Mouse (Mus musculus): ENCODE data around the gene Diablo. TPM values are rescaled to one million over a fixed set of nuclear protein-coding genes. Genes with fewer than 3 reads are reported as not detected.
A peak's percentile ranks its signal among the peaks of the same experiment; 100 is the strongest.
"Not testable (repeated sequence)": the region's sequence is repeated elsewhere in the genome, so short reads cannot be mapped to it uniquely, and the experiment has no call there.

Gene Diablo
- polyA plus RNA-seq, 1 experiment from 2014 or later: 125 TPM

- H3K4me2 ChIP-seq (replicated peaks; ENCODE audit: low read depth, low read length): no peak overlapping the region
- no peaks in the 10 kb centered on the region for H3K27me3 ChIP-seq (ENCODE audit: insufficient read depth, low read length)
- WGBS: 80% methylated on average over 7 of the region's 7 CpGs
- H3K27ac ChIP-seq (ENCODE audit: low read length): no peak overlapping the region
- no peaks in the 10 kb centered on the region for H3K9me3 ChIP-seq (ENCODE audit: low read length)
- peaks cover 41% of the 10 kb centered on the region for H3K36me3 ChIP-seq (ENCODE audit: insufficient read depth, low read length)
- no peak overlapping the region for H3K4me3 ChIP-seq (ENCODE audit: low read length)
- H3K4me1 ChIP-seq (ENCODE audit: insufficient read depth, low read length): peaks cover 5% of the 10 kb centered on the region; the same call in 1 of the 2 replicates
- no peak overlapping the region for H3K9ac ChIP-seq (replicated peaks; ENCODE audit: low read length)
- ATAC-seq (ENCODE audit: low FRiP score, low TSS enrichment): no peak
Measured at GRCm38 (mm10) chr5:123528641-123529040, 4.7 kb upstream of the Diablo start.

- no peak overlapping the region for H3K27ac ChIP-seq (ENCODE audit: low read length)
- H3K27me3 ChIP-seq (ENCODE audit: insufficient read depth, low read length): no peaks in the 10 kb centered on the region
Measured at GRCm38 (mm10) chr5:123525916-123526495, 2.0 kb upstream of the Diablo start.

DNA sequence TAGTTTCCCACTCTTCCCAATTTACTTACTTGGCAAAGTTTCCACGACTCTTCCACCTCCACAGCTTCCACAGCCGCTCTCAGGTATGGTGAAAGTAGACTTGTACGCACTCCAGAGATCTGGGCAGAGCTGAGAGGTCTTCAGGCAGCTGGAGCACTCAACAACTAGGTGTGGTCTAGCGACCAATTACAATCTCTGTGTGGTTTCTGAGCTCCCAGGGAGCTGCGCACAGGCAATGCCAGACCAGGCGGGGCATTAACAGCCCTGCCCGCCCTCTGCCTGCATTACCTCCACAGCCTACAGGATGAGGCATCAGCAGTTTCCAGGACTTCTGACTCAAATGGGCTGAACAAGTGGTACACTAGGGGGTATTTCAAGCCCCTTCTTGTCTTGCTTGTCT lies 1.3 kb upstream of the Diablo start, which contains the start of gene Gm49027:
TSS of gene Gm49027 (minus strand) at position 208 of the 400 bp plus-strand sequence.
- Histone ChIP-seq H3K4me1 (ENCODE audit: insufficient read depth, low read length) (peaks cover 16% of the 10 kb centered on the region), H3K4me2 (replicated peaks; ENCODE audit: low read depth, low read length) (peak within 1 kb of the TSS; percentile 54), H3K36me3 (ENCODE audit: insufficient read depth, low read length) (peaks cover 9% of the 10 kb centered on the region), H3K9ac (replicated peaks; ENCODE audit: low read length) (no peak within 1 kb of the TSS), H3K27ac (ENCODE audit: low read length) (no peak within 1 kb of the TSS), H3K4me3 (ENCODE audit: low read length) (peak within 1 kb of the TSS; percentile 86), H3K27me3 (ENCODE audit: insufficient read depth, low read length) (no peaks in the 10 kb centered on the region), H3K9me3 (ENCODE audit: low read length) (no peaks in the 10 kb centered on the region)
- WGBS: 83% methylated on average over 7 of the region's 7 CpGs
- no peak for ATAC-seq (ENCODE audit: low FRiP score, low TSS enrichment)

More at GRCm38 (mm10) chr5:123525916-123526495, 2.0 kb upstream of the Diablo start:
- no peak overlapping the region for H3K4me2 ChIP-seq (replicated peaks; ENCODE audit: low read depth, low read length)
- WGBS: 91% methylated on average over 9 of the region's 9 CpGs
- peaks cover 16% of the 10 kb centered on the region for H3K36me3 ChIP-seq (ENCODE audit: insufficient read depth, low read length)
- no peak overlapping the region for H3K4me3 ChIP-seq (ENCODE audit: low read length)
- H3K9ac ChIP-seq (replicated peaks; ENCODE audit: low read length): no peak overlapping the region
- ATAC-seq (ENCODE audit: low FRiP score, low TSS enrichment): no peak
- no peaks in the 10 kb centered on the region for H3K9me3 ChIP-seq (ENCODE audit: low read length)
- peaks cover 16% of the 10 kb centered on the region for H3K4me1 ChIP-seq (ENCODE audit: insufficient read depth, low read length)

DNA sequence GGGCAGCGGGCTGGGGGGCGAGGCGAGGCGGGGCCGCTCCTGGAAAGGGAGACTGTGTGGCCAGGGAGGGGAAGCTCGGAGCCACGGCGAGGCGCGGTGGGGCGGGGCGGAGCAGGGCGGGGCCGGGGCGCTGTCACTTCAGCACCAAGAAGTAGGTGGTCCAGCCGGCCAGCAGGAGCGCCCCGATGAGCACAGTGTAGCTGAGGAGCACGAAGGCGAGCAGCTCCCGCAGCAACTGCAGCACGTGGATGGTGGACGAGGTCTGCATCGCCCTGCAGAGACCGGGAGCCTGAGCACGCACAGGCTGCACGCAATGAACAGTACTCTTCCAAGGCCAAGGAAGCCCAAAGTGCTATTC lies 396 bp upstream of the Diablo start:
- Histone ChIP-seq H3K4me1 (ENCODE audit: insufficient read depth, low read length) (peaks cover 16% of the 10 kb centered on the region), H3K4me2 (replicated peaks; ENCODE audit: low read depth, low read length) (peak overlapping the region; percentile 54), H3K27ac (ENCODE audit: low read length) (no peak overlapping the region), H3K9me3 (ENCODE audit: low read length) (no peaks in the 10 kb centered on the region), H3K4me3 (ENCODE audit: low read length) (peak overlapping the region; percentile 86), H3K9ac (replicated peaks; ENCODE audit: low read length) (0 out of 2 replicates have a peak overlapping the region, but pooled peaks have one; percentile 28), H3K36me3 (ENCODE audit: insufficient read depth, low read length) (peaks cover 2% of the 10 kb centered on the region), H3K27me3 (ENCODE audit: insufficient read depth, low read length) (no peaks in the 10 kb centered on the region)
- ATAC-seq (ENCODE audit: low FRiP score, low TSS enrichment): peak; percentile 98
- WGBS: under 1% methylated on average over 26 of the region's 27 CpGs

DNA sequence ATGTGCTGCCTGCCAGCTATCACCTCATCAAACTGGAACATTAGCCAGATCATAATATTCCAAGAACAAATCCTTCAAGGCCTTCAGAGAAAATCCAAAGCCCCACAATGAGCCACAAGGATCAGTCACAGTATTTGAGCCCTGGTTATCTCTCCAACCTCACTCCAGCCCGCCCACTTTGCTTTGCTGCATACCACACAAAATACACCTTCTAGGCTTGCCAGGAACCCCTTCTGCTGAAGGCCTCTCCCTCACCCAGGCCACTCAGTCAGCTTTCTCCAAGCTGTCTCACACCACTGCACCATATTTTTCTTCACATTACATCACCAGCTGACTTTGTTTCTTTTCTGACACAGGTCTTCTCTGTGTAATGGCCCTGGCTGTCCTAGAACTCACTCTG lies 1.8 kb downstream of the Diablo start:
- ATAC-seq (ENCODE audit: low FRiP score, low TSS enrichment): no peak
- peaks cover 9% of the 10 kb centered on the region; the same call in 1 of the 2 replicates for H3K36me3 ChIP-seq (ENCODE audit: insufficient read depth, low read length)

GRCm38 (mm10) chr5:123521621-123522020 lies 2.4 kb downstream of the Diablo start:
- no peak overlapping the region for H3K27ac ChIP-seq (ENCODE audit: low read length)
- no peak overlapping the region for H3K4me3 ChIP-seq (ENCODE audit: low read length)
- no peaks in the 10 kb centered on the region for H3K9me3 ChIP-seq (ENCODE audit: low read length)
- H3K4me1 ChIP-seq (ENCODE audit: insufficient read depth, low read length): peaks cover 16% of the 10 kb centered on the region
- ATAC-seq (ENCODE audit: low FRiP score, low TSS enrichment): no peak
- peaks cover 14% of the 10 kb centered on the region; the same call in 1 of the 2 replicates for H3K36me3 ChIP-seq (ENCODE audit: insufficient read depth, low read length)
- no peak overlapping the region for H3K9ac ChIP-seq (replicated peaks; ENCODE audit: low read length)
- no peaks in the 10 kb centered on the region for H3K27me3 ChIP-seq (ENCODE audit: insufficient read depth, low read length)
- WGBS: 91% methylated on average over 1 of the region's 1 CpGs
- H3K4me2 ChIP-seq (replicated peaks; ENCODE audit: low read depth, low read length): no peak overlapping the region

More for the DNA sequence above, 1.8 kb downstream of the Diablo start:
- H3K4me2 ChIP-seq (replicated peaks; ENCODE audit: low read depth, low read length): no peak overlapping the region
- H3K27me3 ChIP-seq (ENCODE audit: insufficient read depth, low read length): no peaks in the 10 kb centered on the region
- 81% methylated on average over 1 of the region's 1 CpGs for WGBS
- no peak overlapping the region for H3K27ac ChIP-seq (ENCODE audit: low read length)
- H3K9me3 ChIP-seq (ENCODE audit: low read length): no peaks in the 10 kb centered on the region
- H3K9ac ChIP-seq (replicated peaks; ENCODE audit: low read length): no peak overlapping the region
- H3K4me1 ChIP-seq (ENCODE audit: insufficient read depth, low read length): peaks cover 16% of the 10 kb centered on the region
- no peak overlapping the region for H3K4me3 ChIP-seq (ENCODE audit: low read length)

- 65% methylated on average over 9 of the region's 9 CpGs for WGBS
- H3K9ac ChIP-seq (replicated peaks; ENCODE audit: low read length): no peak overlapping the region
- ATAC-seq (ENCODE audit: low FRiP score, low TSS enrichment): no peak
Measured at GRCm38 (mm10) chr5:123520666-123521065, 3.3 kb downstream of the Diablo start.

GRCm38 (mm10) chr5:123514871-123515270 lies 9.1 kb downstream of the Diablo start:
- Histone ChIP-seq H3K9me3 (ENCODE audit: low read length) (no peaks in the 10 kb centered on the region), H3K27me3 (ENCODE audit: insufficient read depth, low read length) (0 out of 2 replicates have a peak, but pooled peaks cover 2% of the 10 kb centered on the region), H3K4me3 (ENCODE audit: low read length) (no peak overlapping the region), H3K27ac (ENCODE audit: low read length) (no peak overlapping the region), H3K4me1 (ENCODE audit: insufficient read depth, low read length) (no peaks in the 10 kb centered on the region), H3K9ac (replicated peaks; ENCODE audit: low read length) (no peak overlapping the region), H3K36me3 (ENCODE audit: insufficient read depth, low read length) (peaks cover 33% of the 10 kb centered on the region), H3K4me2 (replicated peaks; ENCODE audit: low read depth, low read length) (no peak overlapping the region)
- 90% methylated on average over 5 of the region's 5 CpGs for WGBS
- ATAC-seq (ENCODE audit: low FRiP score, low TSS enrichment): no peak

More at GRCm38 (mm10) chr5:123520666-123521065, 3.3 kb downstream of the Diablo start:
- peaks cover 16% of the 10 kb centered on the region for H3K4me1 ChIP-seq (ENCODE audit: insufficient read depth, low read length)
- no peak overlapping the region for H3K4me3 ChIP-seq (ENCODE audit: low read length)
- no peaks in the 10 kb centered on the region for H3K9me3 ChIP-seq (ENCODE audit: low read length)
- no peak overlapping the region for H3K27ac ChIP-seq (ENCODE audit: low read length)
- peaks cover 23% of the 10 kb centered on the region for H3K36me3 ChIP-seq (ENCODE audit: insufficient read depth, low read length)
- H3K27me3 ChIP-seq (ENCODE audit: insufficient read depth, low read length): no peaks in the 10 kb centered on the region
- H3K4me2 ChIP-seq (replicated peaks; ENCODE audit: low read depth, low read length): no peak overlapping the region

- Histone ChIP-seq H3K9me3 (ENCODE audit: low read length) (no peaks in the 10 kb centered on the region), H3K4me2 (replicated peaks; ENCODE audit: low read depth, low read length) (no peak overlapping the region), H3K9ac (replicated peaks; ENCODE audit: low read length) (no peak overlapping the region), H3K27me3 (ENCODE audit: insufficient read depth, low read length) (peaks cover 18% of the 10 kb centered on the region), H3K36me3 (ENCODE audit: insufficient read depth, low read length) (peaks cover 23% of the 10 kb centered on the region), H3K4me3 (ENCODE audit: low read length) (no peak overlapping the region), H3K4me1 (ENCODE audit: insufficient read depth, low read length) (peaks cover 10% of the 10 kb centered on the region; the same call in 1 of the 2 replicates), H3K27ac (ENCODE audit: low read length) (no peak overlapping the region)
- ATAC-seq (ENCODE audit: low FRiP score, low TSS enrichment): no peak
- WGBS: 68% methylated on average over 3 of the region's 3 CpGs
Measured at GRCm38 (mm10) chr5:123512102-123512501, 11.9 kb downstream of the Diablo start.

- H3K4me3 ChIP-seq (ENCODE audit: low read length); H3K9ac ChIP-seq (replicated peaks; ENCODE audit: low read length); H3K4me2 ChIP-seq (replicated peaks; ENCODE audit: low read depth, low read length); H3K9me3 ChIP-seq (ENCODE audit: low read length); H3K27ac ChIP-seq (ENCODE audit: low read length); ATAC-seq (ENCODE audit: low FRiP score, low TSS enrichment): not testable (repeated sequence)
- H3K27me3 ChIP-seq (ENCODE audit: insufficient read depth, low read length): peaks cover 24% of the 10 kb centered on the region
- 81% methylated on average over 3 of the region's 3 CpGs for WGBS
- H3K4me1 ChIP-seq (ENCODE audit: insufficient read depth, low read length): peaks cover 10% of the 10 kb centered on the region; the same call in 1 of the 2 replicates
- H3K36me3 ChIP-seq (ENCODE audit: insufficient read depth, low read length): peaks cover 17% of the 10 kb centered on the region
Measured at GRCm38 (mm10) chr5:123511426-123511825, 12.6 kb downstream of the Diablo start.

All from kidney, embryonic 16.5 days (tissue).